Mouse (Mus musculus) ovary, adult 18-20 months (tissue): Measurements from ENCODE around the gene Akap14.
"Not testable (repeated sequence)": the region's sequence is repeated elsewhere in the genome, so short reads cannot be mapped to it uniquely, and the experiment has no call there.

ENCODE experiments used
- DNase-seq: peaks from one replicate; pipeline ENCODE4 v3.0.0; 2022; ENCODE audit warnings: low spot score, mixed read lengths

Gene Akap14

DNA sequence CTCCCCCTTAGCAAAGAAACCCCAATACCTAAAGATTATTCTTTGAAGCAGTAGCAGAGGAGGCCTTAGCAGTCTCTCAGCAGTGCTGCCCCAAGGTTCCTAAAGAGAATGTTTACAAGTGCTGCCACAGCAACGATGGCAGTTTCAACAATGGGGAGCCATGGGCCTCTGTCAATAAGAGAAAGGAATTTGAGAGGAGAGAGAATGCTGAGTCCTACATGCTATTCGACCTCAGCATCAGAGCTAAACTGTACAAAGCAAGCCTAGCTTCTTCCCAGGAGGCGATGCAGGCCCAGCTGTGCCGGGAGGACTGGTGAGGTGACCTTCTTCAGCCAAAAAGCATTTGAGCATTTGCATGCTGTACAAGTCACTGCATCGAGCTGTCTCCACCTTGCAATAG is at the start of gene Akap14:
Gene Akap14, minus strand, starts transcription at position 101 of the 400 bp plus-strand sequence.
- no peak for DNase-seq

- no peak for DNase-seq
Measured at GRCm38 (mm10) chrX:37210941-37211340, 42.3 kb upstream of the Akap14 start, which contains the start of gene Gm9. Gene Gm9 (minus strand): TSS chrX:37211041.

DNA sequence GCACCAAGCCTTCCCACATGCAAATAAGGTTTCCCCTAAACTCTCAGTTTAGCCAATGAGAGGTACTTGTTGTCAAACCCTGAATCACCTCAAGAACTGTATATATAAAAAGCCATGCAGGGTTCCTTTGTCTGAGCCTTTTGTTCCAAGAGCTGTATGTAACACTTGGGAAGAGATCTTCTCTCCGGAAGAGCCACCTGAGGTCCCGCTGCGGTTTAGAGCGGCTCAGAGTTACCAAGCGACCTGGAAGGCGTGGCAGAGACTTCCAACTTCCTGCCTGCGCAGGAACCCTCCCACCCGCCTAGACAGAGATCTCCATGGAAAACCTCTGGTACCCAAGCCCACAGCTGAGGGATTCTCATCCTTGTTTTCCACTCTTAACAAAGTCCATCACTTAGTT is 30.0 kb upstream of the Akap14 start:
- DNase-seq, result no peak

DNA sequence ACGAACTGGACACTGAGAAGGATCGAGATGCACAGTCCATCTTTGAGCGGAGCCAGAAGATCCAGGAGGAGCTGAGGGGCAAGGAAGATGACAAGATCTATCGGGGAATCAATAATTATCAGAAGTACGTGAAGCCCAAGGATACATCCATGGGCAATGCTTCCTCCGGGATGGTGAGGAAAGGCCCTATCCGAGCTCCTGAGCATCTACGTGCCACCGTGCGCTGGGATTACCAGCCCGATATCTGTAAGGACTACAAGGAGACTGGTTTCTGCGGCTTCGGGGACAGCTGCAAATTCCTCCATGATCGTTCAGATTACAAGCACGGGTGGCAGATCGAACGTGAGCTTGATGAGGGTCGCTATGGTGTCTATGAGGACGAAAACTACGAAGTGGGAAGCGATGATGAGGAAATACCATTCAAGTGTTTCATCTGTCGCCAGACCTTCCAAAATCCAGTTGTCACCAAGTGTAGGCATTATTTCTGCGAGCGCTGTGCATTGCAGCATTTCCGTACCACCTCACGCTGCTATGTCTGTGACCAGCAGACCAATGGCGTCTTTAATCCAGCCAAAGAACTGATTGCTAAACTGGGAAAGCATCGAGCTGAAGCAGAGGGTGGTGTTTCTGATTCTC is 23.2 kb upstream of the Akap14 start:
- no peak for DNase-seq

DNA sequence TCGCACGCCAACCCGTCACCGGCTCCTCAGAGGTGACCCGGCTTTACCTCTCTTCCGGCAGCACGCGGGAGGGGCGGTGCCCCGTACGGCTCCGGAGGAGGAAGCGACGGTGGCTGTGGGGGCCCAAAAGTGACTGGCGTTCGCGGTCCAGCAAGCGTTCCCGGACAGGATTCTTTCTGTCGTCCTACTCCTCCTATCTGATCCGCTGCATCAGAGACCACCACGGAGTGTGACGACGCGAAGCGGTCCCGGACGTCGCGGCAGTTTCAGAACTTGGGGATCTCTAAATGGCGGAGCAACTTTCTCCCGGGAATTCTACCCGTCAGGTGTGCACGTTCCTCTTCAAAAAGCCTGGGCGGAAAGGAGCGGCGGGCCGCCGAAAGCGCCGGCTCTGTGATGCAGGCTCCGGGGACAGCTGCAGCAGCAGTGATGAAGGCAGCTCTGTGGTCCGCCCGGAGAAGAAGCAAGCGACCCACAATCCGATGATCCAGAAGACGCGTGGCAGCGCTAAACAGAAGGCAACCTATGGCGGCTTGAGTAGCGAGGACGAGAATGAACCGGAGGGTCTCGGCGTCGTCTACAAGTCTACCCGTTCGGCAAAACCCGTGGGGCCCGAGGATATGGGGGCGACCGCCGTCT is 22.6 kb upstream of the Akap14 start, which contains the start of the genes Ndufa1 and Rnf113a1:
Gene Ndufa1, minus strand, starts transcription at position 59 of the 639 bp plus-strand sequence.
Gene Rnf113a1, plus strand, starts transcription at position 141 of the 639 bp plus-strand sequence.
- peak; percentile 63 for DNase-seq

DNA sequence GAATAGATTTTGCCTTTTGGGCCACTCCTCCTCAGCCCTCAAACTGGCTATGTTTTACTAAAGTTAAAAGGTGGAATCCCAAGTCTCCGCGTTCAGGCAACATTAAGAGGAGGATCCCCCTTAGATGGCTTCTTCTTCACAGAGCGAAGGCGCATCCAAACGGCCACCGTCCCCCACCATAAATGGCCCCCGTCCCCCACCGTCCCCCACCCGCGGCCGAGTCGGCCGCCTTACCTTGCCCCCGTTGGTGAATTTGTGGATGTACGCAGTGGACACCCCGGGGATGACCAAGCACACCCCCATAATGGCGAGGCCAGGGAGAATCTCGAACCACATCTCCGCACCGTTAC is 22.1 kb upstream of the Akap14 start:
- DNase-seq, result no peak

GRCm38 (mm10) chrX:37184401-37184800 is 15.8 kb upstream of the Akap14 start:
- DNase-seq, result not testable (repeated sequence)

GRCm38 (mm10) chrX:37167085-37167484 is 1.6 kb downstream of the Akap14 start:
- DNase-seq, result no peak

- DNase-seq, result no peak
Measured at GRCm38 (mm10) chrX:37163115-37163514, 5.5 kb downstream of the Akap14 start.

DNA sequence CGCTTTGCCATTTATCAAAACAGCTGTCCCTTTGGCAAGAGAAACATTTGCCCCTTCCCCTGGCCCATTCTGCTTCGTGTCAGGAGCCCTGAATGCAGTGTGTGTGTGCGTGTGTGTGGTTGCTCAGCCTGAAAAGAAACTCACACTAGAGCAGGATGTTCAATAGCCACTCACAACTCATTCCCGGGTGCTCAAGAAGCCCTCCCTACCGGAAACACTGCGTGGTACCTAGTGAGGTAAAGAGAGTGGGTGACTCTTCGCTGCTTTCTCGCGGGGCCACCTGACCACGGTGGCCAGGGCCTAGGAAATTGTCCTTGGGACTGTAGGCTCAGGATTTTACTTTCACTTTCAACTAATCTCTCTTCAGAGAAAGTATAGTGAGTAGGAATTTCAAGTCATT is 7.5 kb downstream of the Akap14 start:
- no peak for DNase-seq

- no peak for DNase-seq
Measured at GRCm38 (mm10) chrX:37157839-37158238, 10.8 kb downstream of the Akap14 start.

- no peak for DNase-seq
Measured at GRCm38 (mm10) chrX:37144954-37145353, 23.7 kb downstream of the Akap14 start.

DNA sequence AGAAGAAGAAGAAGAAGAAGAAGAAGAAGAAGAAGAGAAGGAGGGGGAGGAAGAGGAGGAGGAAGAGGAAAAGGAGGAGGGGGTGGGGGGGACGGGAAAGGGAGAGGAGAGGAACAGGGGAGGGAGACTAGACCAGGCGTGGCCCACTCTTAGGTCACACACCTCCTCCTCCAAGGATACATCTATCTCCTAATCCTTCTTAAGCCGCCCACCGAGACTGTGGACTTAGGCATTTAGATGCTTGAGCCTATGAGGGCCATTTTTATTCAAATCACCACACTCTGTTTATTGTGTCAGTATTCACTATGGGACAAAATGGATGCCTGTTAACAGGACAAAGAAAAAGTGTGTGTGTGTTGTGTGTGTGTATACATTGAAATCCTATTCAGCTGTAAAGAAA is 24.1 kb downstream of the Akap14 start:
- not testable (repeated sequence) for DNase-seq

DNA sequence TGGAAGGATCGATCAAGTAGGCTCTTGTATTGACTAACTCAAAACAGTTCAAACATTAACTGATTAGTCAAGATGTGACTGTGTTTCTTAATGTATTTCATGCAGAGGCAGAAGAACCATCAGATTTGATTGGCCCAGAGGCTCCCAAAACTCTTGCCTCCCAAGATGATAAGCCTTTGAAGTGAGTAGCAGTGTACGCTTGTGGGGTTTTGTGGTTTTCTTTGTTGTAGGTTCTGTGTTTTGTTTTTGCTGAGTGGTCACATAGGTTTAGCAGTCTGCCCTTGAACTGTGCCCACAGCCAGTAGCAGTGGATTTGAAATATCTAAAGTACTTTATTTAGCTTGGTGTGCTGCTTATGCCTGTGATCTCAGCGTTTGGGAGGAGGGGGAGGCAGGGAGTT is 26.9 kb downstream of the Akap14 start:
- DNase-seq, result no peak

DNA sequence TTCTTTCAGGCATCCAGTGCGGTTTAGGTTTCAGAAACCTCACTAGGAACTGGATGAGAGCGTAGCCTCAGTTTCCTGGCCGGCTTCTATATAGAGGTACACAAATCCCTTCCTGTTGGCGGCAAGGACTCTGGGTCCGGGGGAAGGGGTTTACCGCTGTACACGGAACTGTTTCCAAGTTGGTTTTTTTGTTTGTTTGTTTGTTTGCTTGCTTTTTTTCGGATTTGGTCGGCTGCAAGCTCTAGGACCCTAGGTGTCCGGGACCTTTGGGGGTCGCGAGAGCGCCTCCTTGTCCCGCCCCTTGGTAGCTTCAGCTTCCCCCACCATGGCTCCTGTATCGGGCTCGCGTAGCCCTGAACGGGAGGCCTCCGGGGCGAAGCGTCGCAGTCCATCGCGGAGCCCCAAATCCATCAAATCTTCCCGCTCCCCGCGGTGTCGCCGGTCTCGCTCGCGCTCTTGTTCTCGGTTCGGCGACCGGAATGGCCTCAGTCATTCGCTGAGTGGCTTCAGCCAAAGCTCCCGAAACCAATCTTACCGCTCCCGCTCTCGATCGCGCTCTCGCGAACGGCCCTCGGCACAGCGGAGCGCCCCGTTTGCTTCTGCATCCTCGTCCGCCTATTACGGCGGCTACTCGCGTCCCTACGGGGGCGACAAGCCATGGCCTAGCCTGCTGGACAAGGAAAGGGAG is 41.8 kb downstream of the Akap14 start, which contains the start of gene Nkap:
Gene Nkap, plus strand, starts transcription at position 125 of the 688 bp plus-strand sequence.
- peak; percentile 44 for DNase-seq

- DNase-seq, result no peak
Measured at GRCm38 (mm10) chrX:37125511-37125910, 43.1 kb downstream of the Akap14 start.

DNA sequence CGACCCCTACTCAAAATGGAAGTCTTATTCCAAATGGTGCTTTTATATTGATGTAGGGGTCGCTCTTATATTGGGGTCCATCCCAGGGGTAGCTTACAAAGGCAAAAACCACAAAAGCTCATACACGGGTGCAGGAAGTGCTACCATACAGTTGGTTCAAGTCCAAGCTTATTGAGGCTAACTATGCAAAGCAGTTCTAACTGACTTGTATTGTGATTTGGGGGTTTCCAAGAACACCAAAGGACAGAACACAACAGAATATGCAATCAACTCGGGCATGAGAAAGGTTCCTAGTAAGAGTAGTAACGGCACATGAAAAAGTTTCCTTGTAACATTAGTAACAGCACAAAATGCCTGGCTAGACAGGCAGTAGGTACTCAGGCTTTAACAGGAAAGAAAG is 48.4 kb downstream of the Akap14 start:
- no peak for DNase-seq

GRCm38 (mm10) chrX:37119585-37119984 is 49.1 kb downstream of the Akap14 start:
- DNase-seq, result no peak

- DNase-seq, result no peak
Measured at GRCm38 (mm10) chrX:37117085-37117484, 51.6 kb downstream of the Akap14 start.

GRCm38 (mm10) chrX:37110881-37111193 is 57.8 kb downstream of the Akap14 start:
- no peak for DNase-seq

GRCm38 (mm10) chrX:37110193-37110880 is 58.3 kb downstream of the Akap14 start, which contains the start of gene Upf3b:
Gene Upf3b (minus strand): TSS chrX:37110322.
- peak; percentile 94 for DNase-seq

- no peak for DNase-seq
Measured at GRCm38 (mm10) chrX:37109526-37110192, 59.0 kb downstream of the Akap14 start.
